ENCODE assay signal across 13 mouse cellular contexts in the genomic region with DNA sequence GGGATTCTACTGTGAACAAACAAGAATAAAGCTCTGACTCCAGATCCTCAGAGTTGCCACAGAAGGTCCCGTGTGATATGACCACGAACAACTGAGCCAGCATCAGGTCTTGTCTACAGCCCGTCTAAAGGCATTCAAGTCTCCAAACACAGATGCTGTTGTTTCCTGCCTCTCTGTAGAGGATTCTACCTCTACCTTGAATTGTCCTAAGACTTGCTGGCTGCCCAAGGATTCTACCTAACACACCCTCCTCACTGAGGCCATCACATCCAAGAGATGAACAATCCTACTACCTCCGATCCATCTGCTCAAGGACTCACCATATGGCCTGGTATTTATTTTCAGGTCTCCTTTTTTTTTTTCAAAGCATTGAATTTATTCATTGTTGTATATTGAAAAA.
A peak's percentile ranks its signal among the peaks of the same experiment; 100 is the strongest.
DNase-seq lines count a peak whose midpoint lies in the region.
"Had no signal": no experiment of that assay in that cellular context is flagged by ENCODE, and none has a peak within 500 bp of the region (broad histone marks: within the 10 kb centered on the region; RNA-seq: fewer than 3 reads in every experiment).

No protein-coding gene starts in this region.

- DNase-seq in cerebellum, adult 11 months, result peak; percentile 58
- peak; percentile 74 to 81 for DNase-seq in cerebellum, adult 18-20 months
- peak; percentile 87 for DNase-seq in cerebellum, adult 9-11 months
- peak; percentile 58 to 71 for DNase-seq in cerebellum, postnatal 36 days
- DNase-seq in right cerebral cortex, postnatal 36 days (ENCODE audit: low spot score in 2 of 2), result no peak
- DNase-seq in MN1 (ENCODE audit: low spot score), result no peak
- DNase-seq in layer of hippocampus, adult 8-10 months (ENCODE audit: low spot score in 2 of 2), result no peak
- DNase-seq: adrenal gland, adult 8-10 months; gastrocnemius, adult 2 months; gastrocnemius, postnatal 25 days; heart, postnatal 4 days; kidney, adult 11 months; kidney, adult 9 months had no signal

Comparison
In these comparisons a context has a peak if more than half of its experiments do, and no peak if none do; other contexts are left out.
1. DNase-seq: peak in cerebellum, adult 11 months (single experiment), cerebellum, adult 18-20 months (2 of 2), cerebellum, adult 9-11 months (single experiment) and cerebellum, postnatal 36 days (2 of 2); none in right cerebral cortex, postnatal 36 days (0 of 2), MN1 (single experiment) and layer of hippocampus, adult 8-10 months (0 of 2).